Mouse (Mus musculus) embryonic fibroblast, embryonic 13.5 days (primary cell): ENCODE data around the gene Fam92b.

Experiments used
- CTCF ChIP-seq: IDR thresholded peaks from 2 replicates; pipeline ENCODE4 v1.5.1; 2011; ENCODE audit warnings: mild to moderate bottlenecking, control low read depth, low read length, moderate library complexity, borderline replicate concordance; ENCODE audit not compliant: insufficient read depth
- POLR2A ChIP-seq: IDR thresholded peaks from 2 replicates; pipeline ENCODE4 v1.6.1; 2011; ENCODE audit warnings: low read depth, mild to moderate bottlenecking, control low read depth, low read length, moderate library complexity

DNA sequence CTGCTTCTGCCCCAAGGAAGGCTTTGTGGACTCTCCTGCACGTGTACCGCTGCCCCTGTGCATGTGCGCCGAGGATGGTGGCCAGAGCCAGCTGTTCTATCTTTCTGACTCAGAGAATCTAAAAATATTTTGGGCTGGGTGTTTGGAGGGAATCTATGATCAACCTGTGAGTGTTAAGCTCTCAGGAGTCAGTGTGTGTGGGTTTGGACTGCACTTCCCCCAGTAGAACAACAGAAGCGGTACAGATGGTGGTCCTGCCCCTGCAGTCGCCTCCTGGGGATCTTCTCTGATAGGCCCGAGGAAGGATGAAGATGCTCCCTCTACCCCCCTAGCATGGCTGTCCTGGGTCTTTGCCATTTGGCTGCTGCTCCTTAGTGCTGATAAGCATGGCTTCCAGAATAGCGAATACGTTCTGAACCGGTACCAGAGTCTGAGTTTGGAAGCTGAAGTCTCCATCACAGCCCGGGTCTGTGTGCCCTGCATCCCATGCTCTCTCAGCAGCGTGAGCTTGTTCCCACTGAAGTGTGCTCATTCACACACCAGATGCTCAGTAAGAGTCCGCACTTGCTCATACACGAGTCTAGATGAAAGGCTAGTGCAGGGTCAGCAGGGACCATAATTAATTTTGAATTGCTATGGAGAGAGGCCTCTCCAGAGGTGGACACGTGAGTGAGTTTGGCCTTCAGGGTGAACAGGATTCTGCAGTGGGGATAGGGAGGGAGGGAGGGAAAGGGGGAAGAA is 33.2 kb downstream of the Fam92b start:
- no peak for TF ChIP-seq POLR2A
- TF ChIP-seq CTCF = no peak
